11 mouse cellular contexts compared by ENCODE assay signal in the genomic region with DNA sequence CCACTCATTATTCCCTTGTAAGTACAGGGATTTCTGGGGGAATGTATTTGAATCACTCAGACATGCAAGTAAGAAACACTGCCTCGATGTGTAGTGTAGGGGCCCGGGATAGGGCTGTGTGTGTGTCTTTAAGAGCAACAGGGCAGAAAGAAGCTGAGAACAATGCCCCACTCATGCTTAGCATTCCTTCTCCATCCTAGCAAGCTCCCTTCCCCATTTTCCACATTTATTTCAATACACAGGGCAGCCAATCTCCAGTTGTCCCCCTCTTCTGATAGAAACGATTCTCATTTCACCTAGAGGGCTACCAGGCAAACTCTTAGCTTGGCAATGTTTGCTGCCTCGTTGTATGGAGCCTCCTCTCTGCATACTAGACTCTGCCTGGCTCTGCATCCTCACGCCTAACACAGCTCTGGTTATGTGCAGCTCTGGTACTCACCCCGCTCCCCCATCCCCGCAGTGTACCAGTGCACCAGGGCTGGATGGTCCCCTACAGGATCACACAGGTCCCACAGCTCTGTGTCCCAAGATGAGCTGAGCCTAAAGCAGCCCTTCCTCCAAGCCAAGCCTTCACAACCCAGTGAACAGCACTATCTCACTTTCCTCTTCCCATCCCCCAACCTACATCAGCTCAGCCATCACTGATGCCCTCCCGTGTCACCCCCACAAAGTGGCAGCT. TPM values are rescaled to one million over a fixed set of nuclear protein-coding genes. Genes with fewer than 3 reads are reported as not detected.
DNase-seq lines count a peak whose midpoint lies in the region; ATAC-seq and TF ChIP-seq lines count a peak whose summit lies in the region.
"Had no signal": no experiment of that assay in that cellular context is flagged by ENCODE, and none has a peak within 500 bp of the region (broad histone marks: within the 10 kb centered on the region; RNA-seq: fewer than 3 reads in every experiment).

No protein-coding gene starts in this region.

- no peaks in the 10 kb centered on the region for H3K36me3 ChIP-seq in hindbrain, embryonic 12.5 days
- no peaks in the 10 kb centered on the region for H3K36me3 ChIP-seq in midbrain, postnatal 0 days (ENCODE audit: insufficient read depth, low read length)

- ATAC-seq in hindbrain, embryonic 12.5 days (ENCODE audit: low FRiP score), result peak; percentile 82
- peak; percentile 54 for ATAC-seq in midbrain, postnatal 0 days (ENCODE audit: low FRiP score)
- ATAC-seq: intestine, postnatal 0 days had no signal

- peaks cover 9% of the 10 kb centered on the region for H3K4me1 ChIP-seq in hindbrain, embryonic 12.5 days
- no peaks in the 10 kb centered on the region for H3K4me1 ChIP-seq in midbrain, postnatal 0 days (ENCODE audit: insufficient read depth, low read length)

- H3K9ac ChIP-seq in hindbrain, embryonic 12.5 days, result no peak overlapping the region
- no peak overlapping the region for H3K9ac ChIP-seq in midbrain, postnatal 0 days (replicated peaks; ENCODE audit: low read length, poor library complexity, severe bottlenecking)

- H3K9me3 ChIP-seq in hindbrain, embryonic 12.5 days (replicated peaks), result no peaks in the 10 kb centered on the region
- no peaks in the 10 kb centered on the region for H3K9me3 ChIP-seq in midbrain, postnatal 0 days (ENCODE audit: low read length)

- H3K27me3 ChIP-seq in hindbrain, embryonic 12.5 days, result no peaks in the 10 kb centered on the region
- H3K27me3 ChIP-seq in midbrain, postnatal 0 days (ENCODE audit: insufficient read depth, low read length), result no peaks in the 10 kb centered on the region

- H3K4me3 ChIP-seq in layer of hippocampus, adult 2 months, result no peak overlapping the region
- H3K4me3 ChIP-seq in hindbrain, embryonic 12.5 days, result no peak overlapping the region
- H3K4me3 ChIP-seq in midbrain, postnatal 0 days (ENCODE audit: low read depth, low read length), result no peak overlapping the region

- H3K4me2 ChIP-seq in hindbrain, embryonic 12.5 days (replicated peaks), result no peak overlapping the region
- no peak overlapping the region for H3K4me2 ChIP-seq in midbrain, postnatal 0 days (ENCODE audit: low read depth, low read length, poor library complexity, severe bottlenecking)

- TF ChIP-seq CTCF in layer of hippocampus, adult 2 months (conservative IDR thresholded peaks at IDR 0.05), result no peak
- TF ChIP-seq CTCF in midbrain, postnatal 0 days (IDR thresholded peaks at IDR 0.05), result no peak

- no peak for DNase-seq in layer of hippocampus, adult 2 months (ENCODE audit: low spot score in 2 of 2)
- no peak for DNase-seq in layer of hippocampus, adult 9-10 months (ENCODE audit: low spot score)
- DNase-seq in embryo, embryonic 9.5 days (ENCODE audit: extremely low spot score), result peak; percentile 42
- peak; percentile 10 for DNase-seq in midbrain, postnatal 0 days (ENCODE audit: low spot score)
- no peak for DNase-seq in ovary, adult 18-20 months (ENCODE audit: low spot score)
- no peak for DNase-seq in layer of hippocampus, postnatal 14 days (ENCODE audit: low spot score in 2 of 2)
- no peak for DNase-seq in thymus, postnatal 36 days
- DNase-seq: adrenal gland, adult 2 months; cerebellum, adult 8-10 months had no signal

- peak overlapping the region; percentile 73 for H3K27ac ChIP-seq in layer of hippocampus, adult 2 months
- 0 out of 2 replicates have a peak overlapping the region, but pooled peaks have one; percentile 19 for H3K27ac ChIP-seq in hindbrain, embryonic 12.5 days
- no peak overlapping the region for H3K27ac ChIP-seq in midbrain, postnatal 0 days (ENCODE audit: low read depth, low read length)

- WGBS in hindbrain, embryonic 12.5 days, result 30% methylated on average over 8 of the region's 8 CpGs
- WGBS in midbrain, postnatal 0 days, result 37% methylated on average over 8 of the region's 8 CpGs

RNA-seq across cellular contexts. Expression of a gene that starts 42.4 kb away (rescaled TPM):
- 10 to 100 TPM; 30.6 to 31.1 TPM for total RNA-seq in layer of hippocampus, adult 2 months (2021)
- 0.79 and 1.2 TPM in 2 replicates for polyA plus RNA-seq in hindbrain, embryonic 12.5 days (2016; fragmentation: Nextera tagmentation; extraction: Ambion mirVana)
- total RNA-seq in midbrain, postnatal 0 days (2014; rRNA removed), result 12.2 and 15.0 TPM in 2 replicates
- 2.9 and 3.3 TPM in 2 replicates for polyA plus RNA-seq in midbrain, postnatal 0 days (2015; fragmentation: Nextera tagmentation; extraction: Ambion mirVana)
- total RNA-seq in layer of hippocampus, postnatal 14 days (2021), result 10 to 100 TPM; 25.4 to 28.3 TPM

RNA-seq across cellular contexts. Expression of a gene that starts 51.1 kb away (rescaled TPM):
- total RNA-seq in layer of hippocampus, adult 2 months (2021), result 10 to 100 TPM in 1 of 2 experiments, 1 to 10 TPM in 1; 9.8 to 13.6 TPM
- polyA plus RNA-seq in hindbrain, embryonic 12.5 days (2016; fragmentation: Nextera tagmentation; extraction: Ambion mirVana), result 28.7 and 38.5 TPM in 2 replicates
- total RNA-seq in midbrain, postnatal 0 days (2014; rRNA removed), result 18.5 and 18.8 TPM in 2 replicates
- 26.0 and 31.1 TPM in 2 replicates for polyA plus RNA-seq in midbrain, postnatal 0 days (2015; fragmentation: Nextera tagmentation; extraction: Ambion mirVana)
- 10 to 100 TPM; 18.6 to 21.7 TPM for total RNA-seq in layer of hippocampus, postnatal 14 days (2021)

Comparison
In these comparisons a context has a peak if more than half of its experiments do, and no peak if none do; other contexts are left out.
1. DNase-seq: peak in embryo, embryonic 9.5 days (single experiment) and midbrain, postnatal 0 days (single experiment); none in layer of hippocampus, adult 2 months (0 of 2), layer of hippocampus, adult 9-10 months (single experiment), ovary, adult 18-20 months (single experiment), layer of hippocampus, postnatal 14 days (0 of 2) and thymus, postnatal 36 days (0 of 2).